Comparison of ENCODE assay signal across 19 mouse cellular contexts in the genomic region with DNA sequence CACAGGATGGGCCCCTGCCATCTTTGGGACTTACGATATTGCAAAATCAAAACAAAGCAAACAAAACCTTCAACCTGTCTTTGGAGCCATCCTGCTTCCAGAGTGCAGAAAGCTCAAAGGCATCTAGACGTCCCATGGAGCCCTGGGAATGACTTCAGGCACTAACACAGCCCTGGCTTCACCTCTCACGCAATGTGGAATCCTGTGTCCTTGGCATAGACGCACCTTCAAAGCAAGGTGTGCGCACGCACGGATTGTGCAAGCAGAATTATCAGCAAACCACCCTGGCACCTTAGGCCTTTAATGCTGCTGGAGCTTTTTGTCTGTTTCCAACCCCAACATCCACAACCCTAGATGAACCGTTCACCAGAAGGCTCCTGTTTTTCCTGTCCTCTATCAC. TPM values are rescaled to one million over a fixed set of nuclear protein-coding genes. Genes with fewer than 3 reads are reported as not detected.
"Had no signal": no experiment of that assay in that cellular context is flagged by ENCODE, and none has a peak within 500 bp of the region (broad histone marks: within the 10 kb centered on the region; RNA-seq: fewer than 3 reads in every experiment).

No protein-coding gene starts in this region.

- H3K27me3 ChIP-seq: midbrain, embryonic 12.5 days; midbrain, embryonic 15.5 days; neural tube, embryonic 12.5 days; neural tube, embryonic 15.5 days had no signal

- H3K9ac ChIP-seq: liver, embryonic 14.5 days; midbrain, embryonic 12.5 days; midbrain, embryonic 15.5 days; neural tube, embryonic 12.5 days; neural tube, embryonic 15.5 days had no signal

- H3K4me2 ChIP-seq: midbrain, embryonic 12.5 days; midbrain, embryonic 15.5 days; neural tube, embryonic 12.5 days; neural tube, embryonic 15.5 days had no signal

- ATAC-seq: midbrain, embryonic 15.5 days had no signal

- H3K36me3 ChIP-seq: neural tube, embryonic 15.5 days had no signal

- DNase-seq: kidney, adult 2 months; kidney, postnatal 25 days; layer of hippocampus, adult 9-11 months; lung, adult 2 months; lung, postnatal 14 days; right cerebral cortex, adult 18-20 months; right cerebral cortex, postnatal 25 days; thymus, adult 2 months; thymus, postnatal 14 days had no signal

- H3K4me1 ChIP-seq: midbrain, embryonic 12.5 days; midbrain, embryonic 15.5 days; neural tube, embryonic 12.5 days; neural tube, embryonic 15.5 days had no signal

- H3K4me3 ChIP-seq: layer of hippocampus, adult 2 months; midbrain, embryonic 12.5 days; midbrain, embryonic 15.5 days; neural tube, embryonic 12.5 days; neural tube, embryonic 15.5 days had no signal

- H3K27ac ChIP-seq: kidney, postnatal 0 days; layer of hippocampus, adult 2 months; liver, embryonic 14.5 days; macrophage; midbrain, embryonic 12.5 days; midbrain, embryonic 15.5 days; neural tube, embryonic 12.5 days; neural tube, embryonic 15.5 days had no signal

- H3K9me3 ChIP-seq: midbrain, embryonic 12.5 days; midbrain, embryonic 15.5 days; neural tube, embryonic 12.5 days; neural tube, embryonic 15.5 days had no signal

RNA-seq across cellular contexts. Expression of a gene that starts 16.0 kb away (rescaled TPM):
- total RNA-seq: megakaryocyte, adult 5-6 weeks had no signal
- polyA plus RNA-seq: macrophage; spleen, adult 2 months had no signal
